Mouse (Mus musculus) kidney, adult 9 months (tissue): Measurements from ENCODE around the gene Ucma.
A peak's percentile ranks its signal among the peaks of the same experiment; 100 is the strongest.

ENCODE experiments used
- DNase-seq: peaks from one replicate; pipeline ENCODE4 v3.0.0; 2022

The Ucma gene

DNA sequence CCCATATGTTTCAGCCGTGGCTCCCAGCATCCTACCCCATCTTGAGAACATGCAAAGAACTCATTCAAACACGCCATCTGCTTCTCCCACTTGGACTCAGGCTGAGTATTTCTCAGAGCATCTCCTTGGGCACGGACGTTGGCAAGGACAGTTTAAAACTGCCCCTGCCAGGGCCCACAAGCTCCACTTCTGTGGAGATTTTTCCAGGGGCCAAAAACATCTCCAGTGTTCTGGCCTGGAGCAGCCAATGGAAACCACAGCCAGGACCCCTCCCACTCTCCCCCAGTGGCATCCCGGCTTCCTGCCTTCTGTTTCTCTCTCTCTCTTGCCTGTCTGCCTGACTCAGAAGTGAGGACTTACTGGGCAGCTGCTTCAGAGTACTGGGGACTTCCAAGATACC is at the start of gene Ucma:
Gene Ucma (plus strand): TSS at position 316 of the 400 bp plus-strand sequence.
- DNase-seq, result no peak

DNA sequence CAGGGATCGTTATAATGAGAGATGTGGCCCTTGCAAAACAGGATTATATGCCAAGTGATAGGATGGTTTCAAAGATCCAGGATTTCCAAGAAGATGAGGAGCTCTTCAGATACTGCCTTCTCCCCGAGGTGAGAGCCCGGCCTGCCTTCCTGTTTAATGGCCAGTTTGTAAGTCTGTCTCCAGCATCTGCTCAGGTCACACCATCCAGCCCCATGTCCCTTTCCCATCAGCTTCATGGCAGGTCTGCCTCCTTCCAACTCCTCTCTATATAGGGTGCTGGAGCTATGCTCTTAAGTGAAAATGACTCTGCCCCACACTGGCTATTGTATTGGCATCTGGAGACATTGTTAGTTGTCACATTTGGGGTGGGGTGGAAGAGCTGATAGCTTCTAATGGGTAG is 48.5 kb upstream of the Ucma start:
- DNase-seq, result no peak

DNA sequence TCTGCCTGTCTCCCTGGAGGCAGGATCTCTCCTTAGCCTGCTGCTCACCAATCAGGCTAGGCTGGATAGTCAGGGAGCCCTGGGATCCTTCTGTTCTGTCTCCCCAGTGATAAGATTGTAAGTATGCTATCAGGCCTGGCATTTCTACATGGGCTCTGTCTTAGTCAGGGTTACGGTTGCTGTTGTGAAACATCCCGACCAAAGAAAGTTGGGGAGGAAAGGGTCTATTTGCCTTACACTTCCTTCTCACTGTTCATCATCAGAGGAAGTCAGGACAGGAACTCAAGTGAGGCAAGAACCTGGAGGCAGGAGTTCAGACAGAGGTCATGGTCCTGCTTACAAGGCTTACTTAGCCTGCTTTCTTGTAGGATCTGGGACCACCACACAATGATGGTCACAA is 46.7 kb upstream of the Ucma start:
- no peak for DNase-seq

DNA sequence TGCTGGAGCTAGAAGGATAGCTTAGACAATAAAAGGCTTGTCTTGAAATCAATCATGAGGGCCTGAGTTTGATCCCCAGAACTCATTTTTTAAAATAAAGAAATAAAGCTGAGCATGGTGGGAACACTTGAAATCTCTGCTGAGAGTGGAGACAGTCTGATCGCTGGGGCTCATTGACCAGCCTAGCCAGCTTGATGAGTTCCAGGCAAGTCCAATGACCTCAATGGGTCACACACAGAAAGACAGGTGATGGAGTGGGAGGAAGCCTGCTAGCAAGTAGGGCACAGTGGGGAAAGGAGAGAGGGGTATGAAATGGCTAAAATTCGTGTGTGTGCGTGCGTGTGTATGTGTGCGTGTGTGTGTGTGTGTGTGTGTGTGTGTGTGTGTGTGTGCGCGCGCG is 41.4 kb upstream of the Ucma start:
- DNase-seq, result no peak

DNA sequence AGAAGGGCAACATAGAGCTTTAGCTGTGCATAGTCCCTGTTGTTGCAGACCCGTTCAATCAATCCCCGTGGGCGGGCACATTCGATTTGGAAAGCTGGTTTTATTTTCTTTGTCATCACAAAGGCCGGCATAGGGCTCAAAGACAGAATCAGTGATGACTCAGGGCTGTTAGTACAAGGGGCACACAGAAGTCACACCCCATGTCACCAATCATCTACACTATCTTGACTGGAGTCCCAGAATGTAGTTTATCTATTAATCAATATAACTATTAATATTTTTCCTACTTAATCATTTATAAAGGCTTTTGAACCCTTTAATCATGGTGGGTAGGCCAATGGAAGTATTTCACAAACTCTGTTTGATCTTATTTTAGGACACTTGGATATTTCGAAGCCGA is 38.0 kb upstream of the Ucma start:
- no peak for DNase-seq

DNA sequence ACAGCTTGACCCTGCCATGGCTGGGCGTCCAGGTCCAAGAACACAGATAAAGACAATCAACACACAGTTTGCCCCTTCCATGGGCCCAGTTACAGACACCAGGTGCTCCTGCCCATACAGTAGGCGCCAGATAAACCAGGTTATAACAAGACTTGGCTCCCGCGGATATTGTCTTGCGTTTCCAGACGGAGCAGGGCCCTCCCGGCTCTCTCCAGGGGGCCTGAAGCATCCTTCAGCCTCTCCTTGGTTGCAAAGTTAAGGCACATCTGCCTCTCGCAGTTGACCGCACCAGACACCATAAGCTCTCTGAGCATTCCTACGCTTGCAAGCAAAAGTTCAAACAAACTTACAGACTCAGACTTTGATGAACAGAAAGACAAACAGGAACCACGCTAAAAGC is 35.1 kb upstream of the Ucma start:
- no peak for DNase-seq

DNA sequence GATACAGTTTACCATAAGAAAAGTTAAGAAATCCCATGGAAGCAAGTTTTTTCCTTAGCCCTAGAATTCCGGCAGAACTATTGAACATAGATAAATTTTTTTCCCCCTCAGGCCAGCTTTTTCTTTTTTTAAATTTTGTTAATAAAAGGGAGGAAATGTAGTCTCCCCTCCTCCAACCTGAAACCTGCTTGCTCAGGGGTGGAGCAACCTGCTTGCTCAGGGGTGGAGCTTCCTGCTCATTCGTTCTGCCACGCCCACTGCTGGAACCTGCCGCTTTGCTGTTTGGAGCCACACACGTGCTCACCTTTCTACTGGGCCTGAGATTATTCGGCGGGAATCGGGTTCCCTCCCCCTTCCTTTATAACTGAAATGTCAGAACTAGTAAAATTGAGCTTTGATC is 26.2 kb upstream of the Ucma start:
- peak; percentile 41 for DNase-seq

DNA sequence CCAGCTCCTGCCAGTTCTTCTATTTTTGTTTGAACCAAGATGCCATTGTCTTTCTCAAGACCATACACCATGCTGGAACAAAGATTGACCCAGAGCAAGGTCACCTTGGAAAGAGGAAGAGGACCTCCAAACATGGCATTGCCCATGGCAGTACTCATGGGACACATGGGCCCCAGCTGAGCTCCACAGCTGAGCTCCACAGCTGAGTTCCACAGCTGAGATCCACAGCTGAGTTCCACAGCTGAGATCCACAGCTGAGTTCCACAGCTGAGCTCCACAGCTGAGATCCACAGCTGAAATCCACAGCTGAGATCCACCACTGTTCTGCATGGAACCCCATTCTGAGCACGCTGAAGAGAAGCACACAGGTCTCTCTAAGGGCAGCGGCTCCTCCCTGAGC is 24.9 kb upstream of the Ucma start:
- no peak for DNase-seq

DNA sequence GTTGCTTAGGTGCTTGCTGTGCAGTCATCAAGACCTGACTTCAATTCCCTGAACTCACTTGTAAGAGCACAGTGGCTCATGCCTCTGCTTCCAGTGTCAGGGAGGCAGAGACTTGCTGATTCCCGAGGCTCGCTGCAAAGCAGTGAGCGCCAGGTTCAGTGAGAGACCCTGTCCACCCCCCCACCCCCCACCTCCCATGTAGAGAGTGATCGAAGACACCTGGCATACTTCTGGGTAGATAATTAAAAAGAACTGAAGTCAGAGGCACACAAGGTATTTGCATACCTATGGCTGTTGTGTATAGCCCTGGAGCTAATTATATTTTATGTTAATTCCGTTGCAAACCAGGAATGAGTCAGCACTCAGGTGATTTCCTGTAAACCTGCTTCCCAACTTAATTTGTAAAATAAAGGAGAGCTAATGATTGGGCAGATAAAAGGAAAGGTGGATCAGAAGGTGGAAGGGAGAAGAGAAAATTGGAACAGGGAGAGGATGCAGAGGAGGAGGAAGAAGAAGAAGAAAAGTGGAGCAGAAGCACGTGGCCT is 21.6 kb upstream of the Ucma start:
- no peak for DNase-seq

DNA sequence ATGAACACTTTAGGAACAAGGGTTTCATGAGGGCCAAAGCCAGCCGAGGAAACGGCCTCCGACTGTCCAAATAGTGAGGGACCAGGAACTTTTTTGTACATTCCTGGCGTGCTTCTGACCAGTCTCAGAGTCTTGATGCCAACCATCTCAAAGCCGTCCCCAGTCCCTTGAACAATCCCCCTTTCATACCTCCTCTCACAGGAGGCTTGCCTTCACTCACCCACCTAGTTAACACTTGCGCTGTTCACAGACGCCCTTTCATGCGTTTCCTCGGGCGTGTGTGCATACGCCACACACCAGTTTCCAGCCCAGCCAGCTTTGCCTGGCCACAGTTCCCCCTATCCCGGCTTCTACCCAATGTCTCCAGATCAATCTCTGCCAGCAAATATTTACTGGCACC is 17.9 kb upstream of the Ucma start:
- DNase-seq, result no peak

DNA sequence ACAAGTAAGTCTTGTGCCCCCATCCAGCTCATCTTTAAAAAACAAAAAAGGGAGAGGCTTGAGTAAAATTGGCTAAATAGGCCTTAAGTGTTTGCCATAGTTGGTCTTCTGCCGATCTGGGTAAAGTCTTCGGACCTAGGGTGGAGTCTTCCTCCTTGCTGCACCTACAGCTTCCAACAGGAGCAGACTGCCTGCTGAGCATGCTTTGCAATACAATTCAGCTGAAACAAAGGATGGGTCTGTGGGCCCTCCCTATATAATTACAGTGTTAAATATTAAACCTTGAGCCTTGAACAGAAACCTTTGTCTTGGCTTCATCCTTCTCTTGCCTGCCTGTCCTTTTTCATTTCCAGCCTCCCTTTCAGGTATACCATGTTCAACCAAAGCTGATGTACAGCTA is 8.1 kb upstream of the Ucma start:
- DNase-seq, result no peak

DNA sequence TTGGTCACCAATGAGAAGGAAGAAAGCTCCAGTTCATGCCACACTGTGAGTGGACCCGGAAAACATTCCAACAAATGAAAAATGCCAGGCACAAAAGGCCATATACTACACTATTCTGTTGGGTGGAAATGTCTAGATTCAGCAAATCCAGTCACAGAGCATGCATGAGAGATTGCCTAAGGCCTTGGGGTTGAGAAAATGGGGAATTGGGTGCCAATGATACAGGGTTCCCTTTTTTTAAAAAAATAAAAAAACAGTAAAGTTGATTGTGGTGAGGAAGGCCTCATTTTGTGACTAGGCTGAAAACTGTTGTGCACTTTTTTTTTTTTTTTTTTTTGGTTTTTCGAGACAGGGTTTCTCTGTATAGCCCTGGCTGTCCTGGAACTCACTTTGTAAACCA is 6.8 kb upstream of the Ucma start:
- no peak for DNase-seq

DNA sequence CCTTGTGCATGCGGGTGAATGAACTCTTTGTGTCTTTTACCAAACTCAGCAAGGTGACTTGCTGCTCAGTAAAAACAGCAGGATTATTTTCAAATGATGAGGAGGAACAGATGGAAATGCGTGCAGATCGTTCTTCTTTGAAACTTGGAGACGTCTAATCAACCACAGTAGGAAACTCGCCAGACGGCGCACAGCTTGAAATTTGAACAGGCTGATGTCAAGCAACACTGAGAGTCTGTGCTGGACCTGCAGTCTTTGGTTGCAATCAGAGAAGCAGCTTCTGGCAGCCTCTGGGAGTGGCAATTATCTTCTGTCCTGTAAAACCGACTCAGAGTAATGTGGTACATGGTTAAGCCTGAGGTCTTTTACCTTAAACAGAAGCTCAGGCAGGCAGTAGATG is 2.2 kb downstream of the Ucma start:
- DNase-seq, result no peak

DNA sequence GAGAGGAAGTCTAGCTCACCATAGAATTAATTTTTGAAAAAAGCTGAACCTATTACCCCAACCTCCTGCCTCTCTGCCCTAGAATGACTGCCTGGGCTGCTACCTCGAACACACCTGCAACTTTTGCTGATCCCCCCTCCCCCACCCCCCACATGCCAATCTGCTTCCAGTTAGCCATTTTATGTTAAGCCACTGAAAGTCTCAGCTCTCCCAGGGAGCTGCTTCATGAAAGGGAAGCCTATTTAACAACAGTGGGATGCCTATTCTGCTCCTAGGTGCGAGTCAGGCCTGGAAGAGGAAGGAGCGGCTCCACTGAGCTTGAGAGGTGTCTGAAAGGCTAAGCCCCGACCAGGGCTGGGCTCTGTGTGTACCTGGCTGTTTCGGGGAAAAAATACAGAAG is 8.1 kb downstream of the Ucma start:
- no peak for DNase-seq

DNA sequence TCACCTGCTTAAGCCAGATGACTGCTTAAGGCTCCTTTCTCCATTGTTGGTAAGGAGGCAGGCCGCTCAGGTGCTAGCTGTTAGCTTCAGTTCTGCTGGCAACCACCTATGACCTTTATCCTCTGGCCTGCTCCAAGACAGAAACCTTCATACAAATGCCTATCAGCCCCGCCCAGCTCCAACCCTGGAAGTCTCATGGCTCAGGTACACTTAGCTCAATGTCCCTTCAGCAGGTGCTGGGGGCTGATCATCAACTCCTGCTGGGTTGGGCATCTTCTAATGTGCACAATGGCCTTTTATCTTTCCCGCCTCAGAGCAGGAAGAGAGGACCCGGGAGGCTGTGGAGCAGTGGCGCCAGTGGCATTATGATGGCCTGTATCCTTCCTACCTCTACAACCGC is 9.1 kb downstream of the Ucma start:
- DNase-seq, result no peak

DNA sequence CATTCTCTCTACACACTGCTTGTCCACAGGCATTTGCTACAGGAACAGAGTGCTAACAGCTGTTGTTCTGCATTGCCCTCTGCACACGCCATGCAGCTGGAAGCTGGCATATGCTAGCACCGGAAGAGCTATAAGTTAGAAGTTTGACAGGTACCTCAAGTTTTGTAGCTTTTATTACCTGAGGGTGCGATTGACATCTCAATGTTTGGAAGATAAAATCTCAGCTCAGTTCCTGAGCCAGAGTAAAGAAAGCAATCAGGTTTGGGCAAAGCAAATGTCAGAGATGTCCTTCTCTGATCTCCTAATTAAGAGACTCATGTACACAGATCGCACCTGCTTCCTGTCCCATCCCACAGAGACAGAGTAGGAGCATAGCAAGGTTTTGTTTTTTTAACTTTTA is 10.9 kb downstream of the Ucma start:
- no peak for DNase-seq

DNA sequence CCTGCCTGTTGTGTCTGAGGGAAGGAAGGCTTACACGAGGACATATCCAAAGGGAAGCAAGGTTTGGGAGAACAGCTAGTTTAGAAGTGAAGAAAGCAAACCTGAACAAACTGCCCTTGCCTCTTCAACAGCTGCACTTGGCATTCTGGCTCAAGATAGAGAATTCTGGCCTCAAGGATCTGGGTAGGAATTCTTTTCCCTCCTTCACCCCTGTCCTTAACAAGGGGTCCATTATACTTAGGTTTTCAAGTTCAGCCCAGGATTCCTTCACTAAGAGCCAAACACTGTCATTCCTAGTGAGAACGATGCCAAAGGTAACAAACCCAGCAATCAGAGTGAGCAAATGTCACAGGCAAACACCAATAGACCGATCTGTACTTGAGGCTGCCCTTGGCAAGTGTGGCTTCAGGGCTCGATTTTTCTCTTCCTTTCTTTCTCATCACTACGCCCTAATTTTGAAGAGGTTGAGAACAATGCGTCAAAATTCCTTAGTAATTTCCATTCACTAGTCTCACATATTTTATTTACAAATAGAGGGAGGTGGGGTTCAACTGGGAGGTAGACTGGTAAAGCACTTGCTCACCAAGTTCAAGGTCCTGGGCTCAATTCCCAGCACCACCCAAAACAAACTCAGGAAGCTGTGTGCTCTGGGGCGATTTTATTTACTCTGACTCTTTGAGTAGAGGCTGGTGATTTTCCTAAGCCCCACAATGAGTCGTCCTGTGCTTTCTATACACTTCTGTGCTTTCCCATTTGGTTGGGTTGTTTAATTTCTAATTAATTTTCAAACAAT is 11.7 kb downstream of the Ucma start:
- no peak for DNase-seq

DNA sequence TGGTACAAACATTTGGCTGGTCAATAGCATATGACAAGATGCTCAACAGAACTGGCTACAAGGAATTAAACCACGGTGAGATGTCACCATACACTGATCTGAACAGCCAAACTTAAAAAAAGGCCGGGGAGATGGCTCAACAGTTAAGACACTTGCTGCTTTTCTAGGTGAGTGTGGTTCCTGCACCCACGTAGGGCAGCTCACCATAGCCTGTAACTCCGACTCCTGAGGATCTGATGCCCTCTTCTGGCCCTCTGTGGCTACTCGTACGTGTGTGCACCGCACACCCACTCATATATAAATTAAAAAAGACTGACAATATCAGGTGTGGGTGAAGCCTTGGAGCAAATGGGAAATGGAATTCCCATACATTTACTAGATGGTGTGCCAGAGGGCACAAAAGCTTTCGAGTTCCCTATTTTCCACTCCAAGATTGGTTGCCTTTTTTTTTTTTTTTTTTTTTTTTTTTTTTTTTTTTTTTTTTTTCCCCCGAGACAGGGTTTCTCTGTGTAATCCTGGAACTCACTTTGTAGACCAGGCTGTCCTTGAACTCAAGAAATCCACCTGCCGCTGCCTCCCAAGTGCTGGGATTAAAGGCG is 13.0 kb downstream of the Ucma start:
- peak; percentile 30 for DNase-seq

DNA sequence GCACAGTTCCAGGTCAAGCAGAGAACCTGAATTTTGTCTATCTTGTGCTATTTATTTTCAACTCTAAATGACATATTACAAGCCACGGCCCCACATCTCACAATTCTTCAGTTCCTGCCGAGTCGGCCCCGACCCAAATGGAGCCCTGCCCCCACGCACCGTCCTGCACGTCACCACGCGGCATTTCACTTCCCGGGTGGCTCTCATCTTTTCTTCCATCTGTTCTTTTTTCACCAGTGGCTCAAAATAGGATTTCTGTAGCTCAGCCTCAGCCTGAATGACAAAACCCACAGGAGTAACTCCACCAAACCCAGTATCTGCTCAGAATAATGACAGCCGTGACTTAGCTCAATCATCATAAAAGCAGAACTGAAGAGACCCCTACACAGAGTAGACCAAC is 17.7 kb downstream of the Ucma start:
- DNase-seq, result no peak

DNA sequence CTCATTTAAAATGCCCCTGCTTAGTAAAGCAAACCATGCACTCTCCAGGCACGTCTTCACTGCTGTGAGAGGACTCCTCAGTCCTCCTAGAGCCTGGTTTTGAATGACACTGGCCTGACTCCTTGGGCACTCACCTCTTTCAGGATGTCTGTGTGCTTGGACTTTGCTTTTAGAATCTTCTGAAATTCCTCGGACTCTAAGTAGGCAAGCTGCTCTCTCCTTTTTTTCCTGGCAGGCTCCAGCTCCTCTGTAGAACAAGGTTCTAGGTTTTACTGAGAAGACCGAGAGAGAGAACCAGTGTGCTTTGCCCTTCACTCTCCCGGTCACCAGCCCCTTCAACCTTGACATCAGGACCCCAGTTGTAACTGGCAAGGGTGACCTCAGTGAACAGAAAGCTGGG is 18.5 kb downstream of the Ucma start:
- DNase-seq, result peak; percentile 76

DNA sequence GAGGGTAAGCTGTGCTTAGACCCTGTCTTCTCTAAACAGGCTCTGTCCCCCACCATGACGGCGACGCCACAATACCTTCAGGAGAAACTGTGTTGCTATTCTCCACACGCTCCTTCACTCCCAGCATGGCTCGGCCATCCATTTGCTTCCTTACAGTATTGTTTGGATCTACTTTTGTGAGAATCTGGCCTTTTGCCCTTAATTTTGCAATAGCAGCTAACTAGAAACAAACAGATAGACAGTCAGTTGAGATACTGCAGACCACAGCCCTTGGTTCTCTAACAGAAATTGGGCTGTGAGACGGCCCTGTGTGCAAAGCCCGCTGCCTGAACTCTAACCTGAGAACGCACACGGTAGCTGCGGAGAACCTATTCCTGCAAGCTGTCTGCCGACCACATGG is 19.7 kb downstream of the Ucma start:
- DNase-seq, result peak; percentile 36

DNA sequence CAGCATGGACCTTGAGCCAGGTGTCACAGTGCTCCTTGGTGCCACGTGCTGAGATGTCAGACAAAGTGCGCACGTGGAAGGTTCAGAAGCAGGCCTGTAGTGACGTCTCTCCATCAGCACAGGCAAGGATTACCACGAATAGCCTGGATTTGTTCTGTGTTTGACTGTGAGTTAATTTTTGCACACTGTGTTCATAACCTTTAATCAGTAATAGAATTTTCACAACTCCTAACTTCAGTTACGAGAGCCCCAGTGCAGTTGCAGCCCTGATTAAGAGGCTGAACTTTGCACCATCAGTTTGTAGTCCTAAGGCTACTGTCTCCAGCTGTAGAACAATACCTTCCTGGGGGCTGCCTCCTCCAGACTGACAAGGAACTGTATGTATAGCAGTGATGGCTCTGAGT is 20.5 kb downstream of the Ucma start:
- DNase-seq, result peak; percentile 92

DNA sequence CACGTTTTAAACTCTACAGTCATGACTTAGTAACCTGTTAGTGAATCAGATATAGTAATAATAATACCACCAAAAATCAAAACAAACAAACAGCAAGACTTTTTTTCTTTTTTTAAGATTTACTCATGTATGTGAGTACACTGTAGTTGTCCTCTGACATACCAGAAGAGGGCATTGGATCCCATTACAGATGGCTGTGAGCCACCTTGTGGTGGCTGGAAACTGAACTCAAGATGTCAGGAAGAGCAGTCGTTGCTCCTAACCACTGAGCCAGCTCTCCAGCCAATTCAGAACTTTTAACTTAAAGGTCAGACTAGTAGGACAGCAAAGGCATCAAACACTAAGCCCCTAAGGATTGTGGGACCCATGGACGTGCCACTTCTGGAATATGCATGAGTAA is 23.0 kb downstream of the Ucma start:
- DNase-seq, result peak; percentile 48

DNA sequence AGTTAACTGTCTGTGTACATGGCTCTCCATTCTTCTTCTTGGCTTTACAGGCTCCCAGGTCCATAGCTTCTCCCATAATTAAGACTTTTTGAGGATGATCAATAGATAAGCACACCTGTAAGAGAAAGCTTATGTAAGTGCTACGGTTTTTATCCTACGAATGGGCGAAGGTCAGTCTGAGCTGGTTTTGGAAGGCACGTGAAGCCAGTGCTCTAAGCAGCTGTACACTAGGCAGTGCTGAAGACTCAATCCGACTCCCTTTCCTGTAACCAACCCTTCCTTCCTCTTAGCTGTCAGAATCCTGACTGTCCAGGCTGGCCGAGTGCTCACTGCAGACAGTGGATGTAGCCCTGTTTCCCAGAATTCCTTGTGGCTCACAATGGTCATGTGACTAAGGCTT is 25.3 kb downstream of the Ucma start:
- DNase-seq, result no peak

DNA sequence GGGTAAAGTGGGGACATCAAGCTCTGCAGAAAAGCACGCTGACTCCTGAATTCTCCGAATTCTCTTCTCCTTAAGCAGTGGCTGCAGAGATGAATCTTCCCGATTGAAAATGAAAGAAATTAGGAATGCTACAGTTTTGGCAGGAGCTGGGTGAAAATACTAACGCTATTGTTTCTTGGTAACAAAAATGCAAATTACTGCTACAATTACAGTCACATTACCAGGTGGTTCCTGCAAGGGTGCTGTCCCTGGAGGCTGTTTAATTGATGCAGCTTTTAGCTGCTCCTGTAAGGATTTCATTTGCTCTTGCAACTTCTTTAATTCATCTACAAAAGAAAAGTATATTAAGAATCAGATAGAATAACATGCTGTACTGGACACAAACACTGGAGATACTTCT is 31.2 kb downstream of the Ucma start:
- DNase-seq, result no peak
